Mouse (Mus musculus) granulocyte monocyte progenitor cell, adult 5-6 weeks (primary cell): ENCODE measurements at regions not wholly inside any gene's neighbourhood (a gene's known extent, or its start where the extent isn't known, plus 50 kb on each side); places are given as distances from the start of the nearest gene placed in this dataset.

Source experiments
- ATAC-seq: replicated peaks from 2 replicates; pipeline ENCODE4 v1.8.0; 2016; ENCODE audit warnings: mild to moderate bottlenecking, moderate TSS enrichment, inconsistent platforms; ENCODE audit not compliant: poor library complexity, severe bottlenecking

GRCm38 (mm10) chr6:147953058-147953679, 93.9 kb upstream of the Far2 start:
- ATAC-seq = no peak

GRCm38 (mm10) chr6:147953753-147954152, 93.3 kb upstream of the Far2 start:
- no peak for ATAC-seq

- no peak for ATAC-seq
These were observed 92.8 kb upstream of the Far2 start for GRCm38 (mm10) chr6:147954253-147954652.

- ATAC-seq = no peak
These were observed 91.9 kb upstream of the Far2 start for GRCm38 (mm10) chr6:147954967-147955830.

GRCm38 (mm10) chr6:147964739-147965138, 82.3 kb upstream of the Far2 start:
- ATAC-seq = no peak

- ATAC-seq = no peak
These were observed 76.9 kb upstream of the Far2 start for GRCm38 (mm10) chr6:147970162-147970608.

- no peak for ATAC-seq
These were observed 74.5 kb upstream of the Far2 start for GRCm38 (mm10) chr6:147972552-147972951.

- no peak for ATAC-seq
These were observed 74.0 kb upstream of the Far2 start for GRCm38 (mm10) chr6:147973059-147973458.

GRCm38 (mm10) chr6:147975917-147976316, 71.1 kb upstream of the Far2 start:
- ATAC-seq = no peak

GRCm38 (mm10) chr6:147989381-147989780, 57.7 kb upstream of the Far2 start:
- ATAC-seq = no peak
